Mouse (Mus musculus) midbrain, embryonic 16.5 days (tissue): ENCODE measurements at regions not wholly inside any gene's neighbourhood (a gene's known extent, or its start where the extent isn't known, plus 50 kb on each side); places are given as distances from the start of the nearest gene placed in this dataset.

ENCODE experiments used
- ATAC-seq: fragments of 200-750 bp; cut with Nextera tagmentation; 2 replicates; pipeline ENCODE4 v1.8.0; 2017; ENCODE audit warnings: moderate TSS enrichment
- H3K27ac ChIP-seq: fragments of 300-500 bp; sonication (generic); 2 replicates; pipeline ENCODE4 v1.5.1; 2014; ENCODE audit warnings: mild to moderate bottlenecking, low read length, mixed read lengths
- H3K27me3 ChIP-seq: fragments of 300-500 bp; sonication (generic); 2 replicates; pipeline ENCODE4 v1.6.1; 2014; ENCODE audit warnings: low read depth, low read length, mixed read lengths; ENCODE audit not compliant: control insufficient read depth, insufficient read depth
- H3K36me3 ChIP-seq: fragments of 300-500 bp; sonication (generic); 2 replicates; pipeline ENCODE4 v1.6.1; 2014; ENCODE audit warnings: mild to moderate bottlenecking, low read length, moderate library complexity, mixed read lengths; ENCODE audit not compliant: control insufficient read depth, insufficient read depth
- H3K4me1 ChIP-seq: fragments of 300-500 bp; sonication (generic); 2 replicates; pipeline ENCODE4 v1.6.1; 2014; ENCODE audit warnings: mild to moderate bottlenecking, low read length, mixed read lengths; ENCODE audit not compliant: control insufficient read depth, insufficient read depth
- H3K4me2 ChIP-seq: fragments of 300-500 bp; sonication (generic); 2 replicates; pipeline ENCODE4 v1.6.1; 2014; ENCODE audit warnings: mild to moderate bottlenecking, low read length, mixed read lengths
- H3K4me3 ChIP-seq: fragments of 300-500 bp; sonication (generic); 2 replicates; pipeline ENCODE4 v1.5.1; 2014; ENCODE audit warnings: low read depth, mild to moderate bottlenecking, low read length, moderate library complexity, mixed read lengths
- H3K9ac ChIP-seq: fragments of 300-500 bp; sonication (generic); 2 replicates; pipeline ENCODE4 v1.6.1; 2014; ENCODE audit warnings: low read depth, low read length, mixed read lengths
- H3K9me3 ChIP-seq: fragments of 300-500 bp; sonication (generic); replicated peaks from 2 replicates; pipeline ENCODE4 v1.6.1; 2014; ENCODE audit warnings: mild to moderate bottlenecking, low read length, mixed read lengths; ENCODE audit not compliant: control insufficient read depth, poor library complexity, severe bottlenecking
- WGBS: fragments of 180-500 bp; shearing (Covaris S2); extraction: QIAGEN DNeasy Blood & Tissue Kit; methylation state at CpG from one replicate; pipeline ENCODE4 v1.1.7; 2014; 5-methylcytosine and 5-hydroxymethylcytosine counted together

DNA sequence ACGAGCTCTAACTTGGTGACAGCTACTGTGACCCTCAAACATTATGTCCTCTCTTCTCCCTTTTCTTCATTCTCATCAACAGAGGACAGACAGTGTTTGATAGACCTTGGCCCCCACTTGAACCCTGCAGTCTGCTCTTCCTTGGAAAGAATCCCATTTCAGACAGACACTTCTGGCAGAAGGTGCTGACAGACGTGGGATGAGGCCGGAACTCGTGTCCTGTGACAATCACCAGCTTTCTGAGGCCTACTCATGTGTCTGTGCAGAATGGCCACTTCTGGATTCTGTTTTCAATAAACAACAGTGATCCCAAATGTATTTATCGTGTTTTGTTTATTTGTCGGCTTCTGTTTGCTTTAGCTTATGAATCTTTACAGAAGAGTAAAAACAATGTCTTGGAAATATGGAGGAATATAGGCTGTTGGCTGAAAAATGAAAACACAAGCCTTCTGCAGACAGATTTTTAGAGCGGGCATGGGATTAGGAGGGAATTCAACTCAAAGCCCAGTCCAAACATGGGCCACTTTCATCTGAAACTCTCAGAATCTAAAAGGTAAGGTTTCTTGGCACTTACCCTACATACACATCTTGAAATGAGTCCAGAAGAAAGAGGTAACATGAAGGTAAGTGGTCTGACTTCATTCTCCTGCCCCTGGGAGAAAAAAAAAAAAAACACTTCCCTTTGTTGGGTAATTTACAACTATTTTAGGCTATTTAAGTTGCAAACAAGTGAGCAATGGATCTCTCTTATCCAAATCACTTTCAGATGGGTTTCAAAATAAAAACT is 350.9 kb downstream of the Irx1 start:
- H3K36me3 ChIP-seq: no peaks in the 10 kb centered on the region
- no peaks in the 10 kb centered on the region for H3K27me3 ChIP-seq
- peaks cover 2% of the 10 kb centered on the region; the same call in 1 of the 2 replicates for H3K4me1 ChIP-seq
- no peak overlapping the region for H3K4me2 ChIP-seq
- 86% methylated on average over 7 of the region's 7 CpGs for WGBS
- no peak overlapping the region for H3K9ac ChIP-seq
- no peaks in the 10 kb centered on the region for H3K9me3 ChIP-seq
- H3K27ac ChIP-seq: no peak overlapping the region
- no peak overlapping the region for H3K4me3 ChIP-seq
- no peak for ATAC-seq

GRCm38 (mm10) chr13:71582486-71582885 is 381.0 kb downstream of the Irx1 start:
- no peak for ATAC-seq
- no peak overlapping the region for H3K4me3 ChIP-seq
- H3K9me3 ChIP-seq: no peaks in the 10 kb centered on the region
- no peaks in the 10 kb centered on the region for H3K27me3 ChIP-seq
- no peak overlapping the region for H3K9ac ChIP-seq
- no peak overlapping the region for H3K27ac ChIP-seq
- H3K4me1 ChIP-seq: no peaks in the 10 kb centered on the region
- H3K4me2 ChIP-seq: no peak overlapping the region
- WGBS: 64% methylated on average over 4 of the region's 4 CpGs
- no peaks in the 10 kb centered on the region for H3K36me3 ChIP-seq

GRCm38 (mm10) chr13:71565895-71566294 is 397.6 kb downstream of the Irx1 start:
- Histone ChIP-seq H3K4me2 (no peak overlapping the region), H3K4me3 (no peak overlapping the region), H3K27ac (no peak overlapping the region), H3K27me3 (no peaks in the 10 kb centered on the region), H3K9ac (no peak overlapping the region), H3K9me3 (no peaks in the 10 kb centered on the region), H3K4me1 (no peaks in the 10 kb centered on the region), H3K36me3 (no peaks in the 10 kb centered on the region)
- no peak for ATAC-seq
- WGBS: 86% methylated on average over 6 of the region's 6 CpGs

DNA sequence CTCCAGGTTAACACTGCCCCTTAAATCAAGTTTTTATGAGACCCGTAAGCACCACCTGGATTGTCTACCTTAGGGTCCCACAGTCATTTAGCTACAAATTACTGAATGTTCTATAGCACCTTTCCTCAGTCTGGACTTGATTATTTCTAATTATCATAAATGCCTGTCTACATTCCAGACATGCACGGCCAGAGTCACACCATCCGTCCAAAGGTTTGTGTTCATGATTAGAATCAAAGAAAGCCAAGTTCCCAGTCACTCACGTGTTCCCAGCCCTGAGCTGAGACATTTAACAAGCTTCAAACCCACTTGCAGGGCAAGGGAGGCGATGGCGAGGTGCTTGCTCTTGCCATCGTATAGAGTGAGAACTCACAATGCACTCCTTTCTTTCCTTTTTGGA is 398.1 kb downstream of the Irx1 start:
- H3K4me2 ChIP-seq: no peak overlapping the region
- H3K4me1 ChIP-seq: no peaks in the 10 kb centered on the region
- no peaks in the 10 kb centered on the region for H3K36me3 ChIP-seq
- no peaks in the 10 kb centered on the region for H3K9me3 ChIP-seq
- no peak overlapping the region for H3K4me3 ChIP-seq
- no peak overlapping the region for H3K9ac ChIP-seq
- H3K27me3 ChIP-seq: no peaks in the 10 kb centered on the region
- ATAC-seq: no peak
- no peak overlapping the region for H3K27ac ChIP-seq
- 84% methylated on average over 7 of the region's 7 CpGs for WGBS

DNA sequence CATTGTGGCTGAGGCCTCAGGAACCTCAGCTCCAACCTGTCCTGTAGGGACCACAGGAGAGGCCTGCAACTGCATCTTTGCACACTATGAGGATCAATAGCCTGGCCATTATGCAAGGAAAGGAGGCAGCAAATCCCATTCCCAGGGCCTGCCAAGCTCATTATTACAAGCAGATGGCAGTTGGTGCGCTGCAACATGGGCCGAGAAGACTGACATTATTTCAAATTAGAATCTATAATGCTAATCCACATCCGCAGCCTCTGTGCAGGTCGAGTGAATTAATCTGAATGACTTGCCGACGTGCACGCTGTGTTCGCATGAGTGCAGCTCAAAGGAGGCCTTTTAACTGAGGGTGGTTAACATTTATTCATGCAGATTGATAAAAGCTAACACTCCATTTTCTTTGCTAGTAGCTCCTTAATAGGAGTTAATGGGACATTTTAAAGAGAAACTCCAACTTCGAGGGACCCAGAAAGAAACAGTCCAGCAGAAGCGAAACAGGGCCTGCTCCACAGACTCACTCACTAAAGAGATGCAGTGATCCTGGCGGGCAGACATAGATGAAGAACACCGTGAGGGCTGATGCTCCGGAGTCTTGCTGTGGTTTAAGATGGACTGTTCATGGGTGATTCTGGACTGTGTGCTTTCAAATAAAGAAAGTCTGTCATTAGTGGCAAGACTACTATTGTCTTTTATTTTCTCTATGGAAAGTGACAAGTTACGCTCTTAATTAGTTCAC is 404.9 kb downstream of the Irx1 start:
- ATAC-seq: peak; percentile 72; the same call in 1 of the 2 replicates
- Histone ChIP-seq H3K9me3 (no peaks in the 10 kb centered on the region), H3K27me3 (no peaks in the 10 kb centered on the region), H3K9ac (no peak overlapping the region), H3K36me3 (no peaks in the 10 kb centered on the region), H3K4me2 (no peak overlapping the region), H3K4me1 (no peaks in the 10 kb centered on the region), H3K27ac (no peak overlapping the region), H3K4me3 (no peak overlapping the region)
- WGBS: 23% methylated on average over 14 of the region's 14 CpGs

GRCm38 (mm10) chr13:71555471-71555870 is 408.1 kb downstream of the Irx1 start:
- no peak overlapping the region for H3K4me3 ChIP-seq
- H3K36me3 ChIP-seq: no peaks in the 10 kb centered on the region
- ATAC-seq: no peak
- no peak overlapping the region for H3K4me2 ChIP-seq
- H3K27me3 ChIP-seq: no peaks in the 10 kb centered on the region
- no peak overlapping the region for H3K9ac ChIP-seq
- H3K27ac ChIP-seq: no peak overlapping the region
- H3K4me1 ChIP-seq: no peaks in the 10 kb centered on the region
- H3K9me3 ChIP-seq: no peaks in the 10 kb centered on the region
- WGBS: 89% methylated on average over 6 of the region's 6 CpGs

DNA sequence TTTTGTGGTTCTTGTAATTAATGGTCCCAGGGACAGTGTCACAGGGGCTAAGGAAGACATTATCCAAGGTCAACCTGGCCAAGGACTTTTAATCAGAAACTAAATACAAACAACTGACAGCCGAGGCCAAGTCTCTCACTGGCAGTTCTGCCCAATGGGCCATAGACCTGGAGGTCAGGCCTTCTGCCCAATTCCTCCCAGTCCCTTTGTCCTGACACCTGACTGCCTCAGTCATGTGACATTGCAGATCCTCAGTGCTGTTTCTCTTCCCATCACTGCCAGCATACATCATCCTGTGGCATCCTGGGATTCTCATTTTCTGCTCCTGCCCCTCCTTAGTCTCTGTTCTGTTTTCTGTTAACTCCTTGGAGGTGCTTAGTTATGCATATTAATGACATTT is 413.4 kb downstream of the Irx1 start:
- no peak overlapping the region for H3K27ac ChIP-seq
- ATAC-seq: no peak

GRCm38 (mm10) chr13:71549206-71549831 is 414.2 kb downstream of the Irx1 start:
- Histone ChIP-seq H3K4me1 (no peaks in the 10 kb centered on the region), H3K4me3 (no peak overlapping the region), H3K9ac (no peak overlapping the region), H3K27me3 (no peaks in the 10 kb centered on the region), H3K27ac (no peak overlapping the region), H3K9me3 (no peaks in the 10 kb centered on the region), H3K4me2 (no peak overlapping the region), H3K36me3 (no peaks in the 10 kb centered on the region)
- ATAC-seq: no peak
- WGBS: 84% methylated on average over 10 of the region's 10 CpGs

More for the DNA sequence above, 413.4 kb downstream of the Irx1 start:
- Histone ChIP-seq H3K4me2 (no peak overlapping the region), H3K9ac (no peak overlapping the region), H3K27me3 (no peaks in the 10 kb centered on the region), H3K9me3 (no peaks in the 10 kb centered on the region), H3K4me1 (no peaks in the 10 kb centered on the region), H3K36me3 (no peaks in the 10 kb centered on the region), H3K4me3 (no peak overlapping the region)
- 45% methylated on average over 1 of the region's 1 CpGs for WGBS

DNA sequence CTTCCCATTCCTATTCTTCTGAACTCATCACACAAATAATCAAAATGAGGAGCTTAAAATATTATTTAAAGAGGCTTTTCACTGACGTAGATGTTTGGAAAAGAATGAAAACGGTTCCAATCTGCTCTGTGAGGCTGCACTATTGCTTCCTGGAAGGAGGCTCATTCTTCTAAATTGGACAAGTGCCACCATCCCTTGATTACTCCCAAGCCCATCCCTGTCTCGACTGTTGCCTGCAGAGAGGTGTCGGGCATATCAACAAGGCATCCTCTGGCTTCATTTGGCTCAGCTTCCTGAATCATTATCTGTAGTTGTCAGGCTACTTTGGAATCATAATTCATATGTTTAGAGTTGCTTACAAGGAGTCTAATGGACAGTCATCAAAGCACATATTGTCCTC is 425.3 kb downstream of the Irx1 start:
- H3K9me3 ChIP-seq: no peaks in the 10 kb centered on the region
- no peak overlapping the region for H3K4me2 ChIP-seq
- no peak overlapping the region for H3K27ac ChIP-seq
- WGBS: 59% methylated on average over 4 of the region's 4 CpGs
- H3K36me3 ChIP-seq: no peaks in the 10 kb centered on the region
- H3K27me3 ChIP-seq: no peaks in the 10 kb centered on the region
- no peak overlapping the region for H3K9ac ChIP-seq
- no peak for ATAC-seq
- no peaks in the 10 kb centered on the region for H3K4me1 ChIP-seq
- H3K4me3 ChIP-seq: no peak overlapping the region
